Comparison of ENCODE assay signal across 19 mouse cellular contexts in genomic region chr16:39065576-39065975, GRCm38 (mm10).
A peak's percentile ranks its signal among the peaks of the same experiment; 100 is the strongest.
DNase-seq lines count a peak whose midpoint lies in the region; ATAC-seq and TF ChIP-seq lines count a peak whose summit lies in the region.
"Had no signal": no experiment of that assay in that cellular context is flagged by ENCODE, and none has a peak within 500 bp of the region (broad histone marks: within the 10 kb centered on the region; RNA-seq: fewer than 3 reads in every experiment).

No protein-coding gene starts in this region.

- H3K4me1 ChIP-seq in heart, embryonic 16.5 days (ENCODE audit: control insufficient read depth, insufficient read depth, low read length), result no peaks in the 10 kb centered on the region
- H3K4me1 ChIP-seq in midbrain, embryonic 10.5 days, result peaks cover 21% of the 10 kb centered on the region
- H3K4me1 ChIP-seq in midbrain, postnatal 0 days (ENCODE audit: insufficient read depth, low read length), result no peaks in the 10 kb centered on the region; the same call in 1 of the 2 replicates
- peaks cover 9% of the 10 kb centered on the region for H3K4me1 ChIP-seq in embryonic facial prominence, embryonic 10.5 days
- H3K4me1 ChIP-seq: embryonic facial prominence, embryonic 13.5 days; intestine, embryonic 15.5 days had no signal

- H3K4me3 ChIP-seq in heart, embryonic 16.5 days (ENCODE audit: low read length), result no peak overlapping the region
- no peak overlapping the region for H3K4me3 ChIP-seq in midbrain, embryonic 10.5 days
- no peak overlapping the region for H3K4me3 ChIP-seq in midbrain, postnatal 0 days (ENCODE audit: low read depth, low read length)
- H3K4me3 ChIP-seq in embryonic facial prominence, embryonic 10.5 days, result no peak overlapping the region
- H3K4me3 ChIP-seq: embryonic facial prominence, embryonic 13.5 days; forebrain, embryonic 12.5 days; hindbrain, embryonic 10.5 days; intestine, embryonic 15.5 days had no signal

- no peak overlapping the region for H3K4me2 ChIP-seq in heart, embryonic 16.5 days (ENCODE audit: low read depth, low read length)
- H3K4me2 ChIP-seq in midbrain, postnatal 0 days (ENCODE audit: low read depth, low read length, poor library complexity, severe bottlenecking), result no peak overlapping the region
- H3K4me2 ChIP-seq: embryonic facial prominence, embryonic 13.5 days; forebrain, embryonic 12.5 days; heart, embryonic 11.5 days; hindbrain, embryonic 14.5 days; intestine, embryonic 15.5 days had no signal

- H3K27me3 ChIP-seq in heart, embryonic 16.5 days (ENCODE audit: control insufficient read depth, insufficient read depth, low read length), result no peaks in the 10 kb centered on the region
- no peaks in the 10 kb centered on the region for H3K27me3 ChIP-seq in midbrain, embryonic 10.5 days (ENCODE audit: low read depth, poor library complexity, severe bottlenecking)
- no peaks in the 10 kb centered on the region for H3K27me3 ChIP-seq in midbrain, postnatal 0 days (ENCODE audit: insufficient read depth, low read length)
- no peaks in the 10 kb centered on the region for H3K27me3 ChIP-seq in embryonic facial prominence, embryonic 10.5 days (replicated peaks; ENCODE audit: low read depth, poor library complexity, severe bottlenecking)
- H3K27me3 ChIP-seq: embryonic facial prominence, embryonic 13.5 days; intestine, embryonic 15.5 days had no signal

- no peak overlapping the region for H3K27ac ChIP-seq in heart, embryonic 16.5 days (ENCODE audit: low read length)
- H3K27ac ChIP-seq in midbrain, embryonic 10.5 days (replicated peaks), result no peak overlapping the region
- H3K27ac ChIP-seq in midbrain, postnatal 0 days (ENCODE audit: low read depth, low read length), result no peak overlapping the region
- H3K27ac ChIP-seq in embryonic facial prominence, embryonic 10.5 days (replicated peaks), result no peak overlapping the region
- H3K27ac ChIP-seq: embryonic facial prominence, embryonic 13.5 days; forebrain, embryonic 12.5 days; hindbrain, embryonic 10.5 days; hindbrain, embryonic 14.5 days; intestine, embryonic 15.5 days had no signal

- H3K9ac ChIP-seq in heart, embryonic 16.5 days (ENCODE audit: low read length), result no peak overlapping the region
- no peak overlapping the region for H3K9ac ChIP-seq in midbrain, postnatal 0 days (replicated peaks; ENCODE audit: low read length, poor library complexity, severe bottlenecking)
- H3K9ac ChIP-seq: embryonic facial prominence, embryonic 13.5 days; forebrain, embryonic 12.5 days; hindbrain, embryonic 14.5 days; intestine, embryonic 15.5 days had no signal

- 0 out of 2 replicates have a peak, but pooled peaks have one; percentile 23 for ATAC-seq in heart, embryonic 16.5 days (replicated peaks; ENCODE audit: extremely low read depth, insufficient read depth, low FRiP score)
- ATAC-seq in midbrain, postnatal 0 days (ENCODE audit: low FRiP score), result no peak
- ATAC-seq: forebrain, embryonic 16.5 days; intestine, embryonic 15.5 days had no signal

- 33% methylated on average over 5 of the region's 5 CpGs for WGBS in heart, embryonic 16.5 days
- WGBS in midbrain, embryonic 10.5 days, result 27% methylated on average over 5 of the region's 5 CpGs
- WGBS in midbrain, postnatal 0 days, result 38% methylated on average over 5 of the region's 5 CpGs
- 50% methylated on average over 5 of the region's 5 CpGs for WGBS in embryonic facial prominence, embryonic 10.5 days

- DNase-seq in heart, postnatal 25 days (ENCODE audit: low spot score), result no peak
- peak; percentile 53 for DNase-seq in midbrain, embryonic 10.5 days (ENCODE audit: low spot score)
- no peak for DNase-seq in midbrain, postnatal 0 days (ENCODE audit: low spot score)
- peak; percentile 20 for DNase-seq in embryonic facial prominence, embryonic 10.5 days (ENCODE audit: low spot score)
- no peak for DNase-seq in cerebellum, postnatal 36 days
- DNase-seq: adrenal gland, adult 2 months; adrenal gland, postnatal 25 days; cerebellum, adult 18-20 months; cerebellum, adult 9-11 months; gastrocnemius, postnatal 10 days; kidney, adult 18-20 months had no signal

- no peaks in the 10 kb centered on the region for H3K36me3 ChIP-seq in heart, embryonic 16.5 days (ENCODE audit: control insufficient read depth, insufficient read depth)
- no peaks in the 10 kb centered on the region for H3K36me3 ChIP-seq in midbrain, embryonic 10.5 days
- H3K36me3 ChIP-seq in midbrain, postnatal 0 days (ENCODE audit: insufficient read depth, low read length), result no peaks in the 10 kb centered on the region
- H3K36me3 ChIP-seq in embryonic facial prominence, embryonic 10.5 days (replicated peaks), result no peaks in the 10 kb centered on the region
- H3K36me3 ChIP-seq: embryonic facial prominence, embryonic 13.5 days; forebrain, embryonic 12.5 days; hindbrain, embryonic 10.5 days; intestine, embryonic 15.5 days had no signal

- H3K9me3 ChIP-seq in heart, embryonic 16.5 days (replicated peaks; ENCODE audit: control insufficient read depth, low read length), result no peaks in the 10 kb centered on the region
- H3K9me3 ChIP-seq in midbrain, embryonic 10.5 days (replicated peaks), result no peaks in the 10 kb centered on the region
- no peaks in the 10 kb centered on the region for H3K9me3 ChIP-seq in midbrain, postnatal 0 days (ENCODE audit: low read length)
- H3K9me3 ChIP-seq in embryonic facial prominence, embryonic 10.5 days, result no peaks in the 10 kb centered on the region
- H3K9me3 ChIP-seq: embryonic facial prominence, embryonic 13.5 days; forebrain, embryonic 12.5 days; hindbrain, embryonic 10.5 days; intestine, embryonic 15.5 days had no signal

- no peak for TF ChIP-seq CTCF in midbrain, postnatal 0 days (IDR thresholded peaks at IDR 0.05)

- intact Hi-C loops in heart, postnatal 25 days (cut with DNase I), result no loop called here

Comparison
In these comparisons a context has a peak if more than half of its experiments do, and no peak if none do; other contexts are left out.
1. DNase-seq: peak in midbrain, embryonic 10.5 days (single experiment) and embryonic facial prominence, embryonic 10.5 days (single experiment); none in heart, postnatal 25 days (single experiment), midbrain, postnatal 0 days (single experiment) and cerebellum, postnatal 36 days (0 of 2).